Mouse (Mus musculus): Measurements from ENCODE around the gene Slc2a13. TPM values are rescaled to one million over a fixed set of nuclear protein-coding genes. Genes with fewer than 3 reads are reported as not detected.

Slc2a13 gene
- polyA plus RNA-seq, 1 experiment from 2014 or later = 0.62 TPM

DNA sequence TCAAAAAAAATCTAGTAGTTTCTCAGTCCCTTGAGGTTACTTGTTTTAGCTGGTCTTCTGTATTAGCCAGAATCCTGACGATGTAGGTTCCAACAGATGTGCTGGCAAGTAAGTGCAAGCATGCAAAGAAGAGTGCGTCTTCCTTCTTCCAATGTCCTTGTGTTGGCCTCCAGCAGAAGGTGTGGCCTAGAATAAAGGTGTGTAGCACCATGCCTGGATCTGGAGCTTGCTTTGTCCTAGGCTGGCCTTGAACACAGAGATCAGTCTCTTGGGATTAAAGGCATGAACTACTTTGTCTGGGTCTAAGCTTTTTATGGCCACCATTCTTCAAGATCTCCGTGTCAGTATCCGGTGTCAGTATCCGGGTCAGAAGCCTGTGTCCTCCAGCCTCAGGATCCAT, 293.5 kb downstream of the Slc2a13 start:
- Histone ChIP-seq H3K27ac (no peak overlapping the region), H3K27me3 (ENCODE audit: poor library complexity, severe bottlenecking) (no peaks in the 10 kb centered on the region), H3K4me1 (no peaks in the 10 kb centered on the region), H3K36me3 (replicated peaks) (no peaks in the 10 kb centered on the region), H3K9me3 (no peaks in the 10 kb centered on the region), H3K4me3 (no peak overlapping the region)
- DNase-seq (ENCODE audit: extremely low spot score, low spot score) = no peak
- 95% methylated on average over 5 of the region's 5 CpGs for WGBS

DNA sequence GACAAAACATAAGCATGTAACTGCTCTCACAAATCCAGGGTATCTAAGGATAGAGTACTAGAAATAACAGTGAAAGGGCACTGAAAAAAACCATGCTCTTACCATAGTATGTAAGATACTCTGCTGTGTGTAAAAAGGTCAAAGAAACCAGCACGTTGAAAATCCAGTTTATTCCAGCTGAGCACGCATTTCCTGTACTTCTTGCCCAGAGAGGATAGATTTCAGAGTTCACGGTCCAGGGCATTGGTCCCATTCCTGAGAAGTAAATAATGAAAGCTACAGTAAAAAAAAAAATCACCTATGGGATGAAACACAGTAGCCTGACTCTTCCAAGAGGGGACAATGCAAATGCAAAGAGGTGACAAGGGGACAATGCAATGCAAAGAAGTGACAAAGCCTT, 297.1 kb downstream of the Slc2a13 start:
- H3K9me3 ChIP-seq = no peaks in the 10 kb centered on the region
- no peak overlapping the region for H3K4me3 ChIP-seq
- no peaks in the 10 kb centered on the region for H3K27me3 ChIP-seq (ENCODE audit: poor library complexity, severe bottlenecking)
- no peak for DNase-seq (ENCODE audit: extremely low spot score, low spot score)
- no peaks in the 10 kb centered on the region for H3K36me3 ChIP-seq (replicated peaks)
- WGBS = 71% methylated on average over 3 of the region's 3 CpGs
- H3K4me1 ChIP-seq = no peaks in the 10 kb centered on the region
- no peak overlapping the region for H3K27ac ChIP-seq

DNA sequence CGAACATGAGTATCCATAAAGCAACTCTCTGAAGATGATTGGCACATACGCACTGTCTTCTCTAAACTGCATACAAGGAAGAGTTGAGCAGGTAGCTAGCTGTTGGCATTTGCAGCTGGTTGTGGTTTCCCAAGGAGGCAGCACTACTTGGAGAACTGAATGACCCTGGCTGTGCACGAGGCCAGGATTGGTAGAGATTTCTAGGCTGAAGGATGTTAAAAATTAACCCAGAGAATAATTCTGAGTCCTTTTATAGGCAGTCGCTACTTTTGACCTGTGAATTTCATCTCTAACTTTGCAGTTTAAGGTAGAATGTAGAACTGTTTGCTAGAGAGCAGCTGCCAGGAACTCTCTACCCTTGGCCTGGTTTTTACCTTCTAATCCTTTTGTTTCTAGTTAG, 304.5 kb downstream of the Slc2a13 start:
- no peaks in the 10 kb centered on the region for H3K36me3 ChIP-seq (replicated peaks)
- H3K9me3 ChIP-seq = no peaks in the 10 kb centered on the region
- DNase-seq (ENCODE audit: extremely low spot score, low spot score) = no peak
- no peak overlapping the region for H3K4me3 ChIP-seq
- no peaks in the 10 kb centered on the region for H3K4me1 ChIP-seq
- H3K27ac ChIP-seq = no peak overlapping the region
- no peaks in the 10 kb centered on the region for H3K27me3 ChIP-seq (ENCODE audit: poor library complexity, severe bottlenecking)
- 92% methylated on average over 4 of the region's 4 CpGs for WGBS

DNA sequence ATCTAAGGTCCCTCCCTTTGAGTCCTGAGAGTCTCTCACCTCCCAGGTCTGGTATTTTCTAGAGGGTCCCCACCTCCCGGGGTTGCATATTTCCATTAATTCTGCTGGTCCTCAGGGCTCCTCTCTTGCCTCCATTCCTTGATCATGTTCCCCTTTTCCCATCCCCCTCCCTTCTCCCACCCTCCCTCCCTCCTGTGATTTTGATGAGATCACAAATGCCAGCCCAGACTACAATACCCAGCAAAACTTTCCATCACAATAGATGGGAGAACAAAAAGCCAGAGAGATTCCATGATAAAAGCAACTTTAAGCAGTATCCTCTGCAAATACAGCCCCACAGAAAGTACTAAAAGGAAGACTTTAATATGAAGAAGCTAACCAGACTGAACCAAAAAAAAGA, 309.1 kb downstream of the Slc2a13 start:
- no peaks in the 10 kb centered on the region for H3K36me3 ChIP-seq (replicated peaks)
- no peaks in the 10 kb centered on the region for H3K27me3 ChIP-seq (ENCODE audit: poor library complexity, severe bottlenecking)
- H3K27ac ChIP-seq = no peak overlapping the region
- H3K4me3 ChIP-seq = no peak overlapping the region
- 71% methylated on average over 1 of the region's 1 CpGs for WGBS
- no peaks in the 10 kb centered on the region for H3K9me3 ChIP-seq
- H3K4me1 ChIP-seq = no peaks in the 10 kb centered on the region
- DNase-seq (ENCODE audit: extremely low spot score, low spot score) = no peak

DNA sequence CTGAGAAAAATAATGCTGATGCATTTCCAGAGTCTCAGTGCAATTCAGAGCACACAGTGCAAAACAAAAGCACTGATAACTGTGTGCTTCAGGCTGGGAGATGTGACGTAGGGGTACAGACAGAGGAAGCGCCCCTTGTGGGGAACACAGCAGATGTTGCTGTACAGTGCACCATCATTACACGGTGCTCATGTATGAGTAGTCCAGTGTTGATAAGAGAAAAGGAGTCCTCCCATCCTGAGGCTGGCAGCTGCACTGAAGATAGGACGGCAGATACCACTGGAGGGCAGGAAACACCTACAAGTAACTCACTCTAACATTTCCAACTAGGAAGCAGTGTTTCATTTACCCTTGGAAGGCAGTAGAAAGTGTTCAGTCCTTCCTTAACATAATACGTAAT, 312.5 kb downstream of the Slc2a13 start:
- DNase-seq (ENCODE audit: extremely low spot score, low spot score) = no peak
- Histone ChIP-seq H3K4me3 (no peak overlapping the region), H3K27me3 (ENCODE audit: poor library complexity, severe bottlenecking) (no peaks in the 10 kb centered on the region), H3K9me3 (no peaks in the 10 kb centered on the region), H3K36me3 (replicated peaks) (no peaks in the 10 kb centered on the region), H3K4me1 (0 out of 2 replicates have a peak, but pooled peaks cover 3% of the 10 kb centered on the region), H3K27ac (no peak overlapping the region)
- WGBS = 86% methylated on average over 5 of the region's 5 CpGs

DNA sequence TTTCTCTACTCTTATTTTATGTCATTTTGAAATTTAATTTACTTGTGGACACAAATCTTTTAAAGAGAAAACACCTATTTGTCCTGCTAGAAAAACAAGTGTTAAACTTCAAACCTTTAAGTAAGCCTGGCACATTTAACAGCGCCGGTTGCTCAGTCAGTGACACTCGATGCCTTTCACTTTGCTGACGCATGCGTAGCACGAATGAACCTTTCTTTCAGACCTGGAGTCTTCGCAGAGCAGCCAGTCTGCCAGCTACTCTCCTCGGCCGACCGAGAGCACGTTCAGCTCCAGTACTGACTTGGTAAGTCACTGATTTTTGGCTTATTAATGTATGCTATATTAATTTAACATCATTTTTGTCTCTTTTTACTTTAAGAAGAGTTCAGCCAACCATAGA, 315.9 kb downstream of the Slc2a13 start:
- peaks cover 9% of the 10 kb centered on the region for H3K4me1 ChIP-seq
- WGBS = 78% methylated on average over 11 of the region's 11 CpGs
- H3K9me3 ChIP-seq = no peaks in the 10 kb centered on the region
- no peak for DNase-seq (ENCODE audit: extremely low spot score, low spot score)
- H3K36me3 ChIP-seq (replicated peaks) = no peaks in the 10 kb centered on the region
- no peak overlapping the region for H3K27ac ChIP-seq
- no peak overlapping the region for H3K4me3 ChIP-seq
- H3K27me3 ChIP-seq (ENCODE audit: poor library complexity, severe bottlenecking) = no peaks in the 10 kb centered on the region

DNA sequence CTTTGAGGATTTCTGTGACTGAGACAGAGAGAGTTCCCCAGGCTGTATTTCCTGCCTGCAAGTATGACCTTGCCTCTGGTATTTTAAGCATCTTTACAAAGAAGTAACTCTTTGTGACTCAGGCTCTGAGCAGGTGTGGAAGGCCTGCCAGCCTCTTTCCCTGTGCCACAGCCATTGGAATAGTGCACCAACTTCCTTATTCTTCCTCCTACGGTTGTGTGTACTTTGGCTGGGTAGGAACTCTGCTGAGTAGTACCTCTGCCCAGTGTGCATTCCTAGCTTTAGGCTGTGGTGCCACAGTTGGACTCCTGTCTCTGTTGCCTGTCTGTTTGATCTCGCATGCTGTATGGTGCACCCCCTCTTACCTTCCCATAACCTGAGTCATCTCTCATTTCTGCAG, 317.8 kb downstream of the Slc2a13 start:
- H3K9me3 ChIP-seq = no peaks in the 10 kb centered on the region
- 92% methylated on average over 2 of the region's 2 CpGs for WGBS
- no peak for DNase-seq (ENCODE audit: extremely low spot score, low spot score)

DNA sequence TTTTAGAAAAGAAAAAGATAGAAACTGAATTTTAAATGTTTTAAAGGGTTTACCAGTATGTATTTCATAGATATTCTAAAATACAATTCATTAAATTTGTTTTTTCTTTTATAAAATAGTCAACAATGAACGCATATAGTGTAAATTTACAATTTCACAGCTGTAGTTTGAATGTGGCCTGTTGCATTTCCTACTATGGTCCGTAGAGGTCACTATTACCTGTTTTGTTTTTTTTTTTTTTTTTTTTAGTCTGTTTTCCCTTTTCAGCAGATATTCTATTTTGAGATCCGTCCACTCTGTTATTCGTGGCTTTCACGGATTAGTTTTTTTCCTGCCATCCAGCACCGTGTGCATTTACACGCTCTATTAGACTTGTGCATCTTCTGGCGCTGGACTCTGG, 320.1 kb downstream of the Slc2a13 start:
- no peak for DNase-seq (ENCODE audit: extremely low spot score, low spot score)
- Histone ChIP-seq H3K4me3 (no peak overlapping the region), H3K9me3 (no peaks in the 10 kb centered on the region), H3K27ac (no peak overlapping the region), H3K4me1 (peaks cover 24% of the 10 kb centered on the region), H3K27me3 (ENCODE audit: poor library complexity, severe bottlenecking) (no peaks in the 10 kb centered on the region), H3K36me3 (replicated peaks) (no peaks in the 10 kb centered on the region)
- WGBS = 71% methylated on average over 8 of the region's 8 CpGs

More for the DNA sequence above, 317.8 kb downstream of the Slc2a13 start:
- Histone ChIP-seq H3K4me1 (peaks cover 22% of the 10 kb centered on the region), H3K27ac (no peak overlapping the region), H3K4me3 (no peak overlapping the region), H3K27me3 (ENCODE audit: poor library complexity, severe bottlenecking) (no peaks in the 10 kb centered on the region), H3K36me3 (replicated peaks) (no peaks in the 10 kb centered on the region)

DNA sequence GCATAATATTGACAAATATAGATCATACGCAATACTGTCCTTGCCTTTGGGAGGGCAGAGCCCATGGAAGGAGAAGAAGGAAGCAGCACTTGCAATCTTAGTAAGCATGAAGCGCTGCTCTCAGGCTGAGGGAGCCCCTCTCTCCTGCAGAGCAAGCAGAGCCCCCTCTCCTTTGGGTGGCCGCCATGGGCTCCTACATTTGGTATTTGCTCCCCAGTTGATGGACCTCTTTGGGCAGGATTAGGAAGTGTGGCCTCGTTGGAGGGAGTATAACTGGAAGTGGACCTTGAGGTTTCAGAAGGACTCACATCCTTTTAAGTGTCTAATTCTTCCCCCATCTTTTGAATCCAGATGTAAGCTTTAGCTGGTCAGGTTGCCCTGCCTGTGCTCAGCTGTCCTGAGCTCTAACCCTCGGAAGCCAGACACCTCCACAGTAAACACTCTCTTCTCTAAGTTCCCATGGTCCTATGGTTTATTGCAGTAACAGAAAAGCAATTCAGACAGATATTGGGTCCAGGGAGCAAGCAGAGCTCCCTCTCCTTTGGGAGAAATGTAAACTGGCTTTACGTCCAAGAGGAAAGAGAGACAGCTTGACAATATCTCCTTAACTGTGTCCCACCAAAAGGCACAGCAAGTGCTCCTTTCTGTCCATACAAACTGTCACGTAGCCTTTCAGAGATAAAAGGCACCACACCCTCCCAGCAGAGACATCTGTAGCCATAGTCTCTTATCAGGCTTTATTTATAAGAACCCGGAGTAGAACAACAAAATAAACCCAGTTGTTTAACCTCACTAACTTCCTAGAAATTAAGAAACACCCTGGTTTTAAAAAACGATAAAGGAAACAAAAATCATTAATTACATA, 321.3 kb downstream of the Slc2a13 start:
- WGBS = 76% methylated on average over 9 of the region's 9 CpGs
- Histone ChIP-seq H3K4me1 (peaks cover 24% of the 10 kb centered on the region), H3K36me3 (replicated peaks) (no peaks in the 10 kb centered on the region), H3K4me3 (no peak overlapping the region), H3K27me3 (ENCODE audit: poor library complexity, severe bottlenecking) (no peaks in the 10 kb centered on the region), H3K27ac (peak overlapping the region; percentile 30; the same call in 1 of the 2 replicates), H3K9me3 (no peaks in the 10 kb centered on the region)
- no peak for DNase-seq (ENCODE audit: extremely low spot score, low spot score)

DNA sequence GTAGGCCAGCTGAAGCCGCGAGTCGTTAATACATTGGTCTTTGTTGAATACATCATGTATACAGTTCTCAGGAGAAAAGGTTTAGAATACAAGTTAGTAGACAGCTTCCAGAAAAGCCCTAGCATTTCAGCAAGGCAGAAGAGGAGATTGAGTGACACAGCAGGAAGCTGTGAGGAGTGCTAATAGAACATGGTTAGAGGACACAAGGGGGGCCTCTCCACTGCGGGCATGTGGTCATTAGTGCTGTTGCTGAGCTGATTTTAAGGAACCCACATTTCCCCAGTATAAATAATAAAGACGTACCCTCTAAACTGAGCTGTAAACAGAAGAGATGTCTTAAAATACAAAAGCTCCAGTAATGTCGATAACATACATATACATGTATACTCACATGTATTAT, 322.2 kb downstream of the Slc2a13 start:
- no peak overlapping the region for H3K4me3 ChIP-seq
- WGBS = 77% methylated on average over 6 of the region's 6 CpGs
- DNase-seq (ENCODE audit: extremely low spot score, low spot score) = no peak
- H3K27me3 ChIP-seq (ENCODE audit: poor library complexity, severe bottlenecking) = no peaks in the 10 kb centered on the region
- H3K9me3 ChIP-seq = no peaks in the 10 kb centered on the region
- peaks cover 20% of the 10 kb centered on the region for H3K4me1 ChIP-seq
- H3K36me3 ChIP-seq (replicated peaks) = no peaks in the 10 kb centered on the region
- H3K27ac ChIP-seq = 0 out of 2 replicates have a peak overlapping the region, but pooled peaks have one; percentile 35

DNA sequence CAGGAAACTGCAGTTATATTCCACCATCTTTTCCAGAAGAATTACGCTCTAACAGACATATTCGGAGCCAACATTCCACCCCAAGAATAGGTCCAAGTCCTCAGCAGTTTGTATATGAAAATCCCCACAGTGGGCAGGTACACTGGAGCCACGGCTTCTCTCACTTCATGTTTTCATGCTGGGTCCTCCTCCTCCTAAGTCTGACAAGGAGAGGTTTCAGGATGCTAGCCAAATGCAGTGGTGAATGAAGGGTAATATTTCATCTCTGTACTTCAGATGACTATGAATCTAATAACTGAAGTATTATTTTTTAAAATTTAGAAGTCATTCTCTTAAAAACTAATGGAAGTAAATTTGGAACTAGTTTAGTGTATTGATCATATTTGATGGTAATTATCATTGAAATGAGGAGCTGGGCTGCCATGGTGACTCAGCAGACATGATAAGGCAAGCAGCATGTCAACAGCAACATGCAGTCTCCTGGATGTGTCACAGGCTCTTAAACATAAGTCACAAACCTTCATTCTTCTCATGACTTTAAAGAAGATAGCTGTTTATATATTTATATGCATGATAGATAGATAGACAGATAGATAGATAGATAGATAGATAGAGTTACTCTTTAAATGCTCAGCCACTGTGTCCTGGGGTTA, 332.3 kb downstream of the Slc2a13 start:
- WGBS = 94% methylated on average over 3 of the region's 3 CpGs
- no peak overlapping the region for H3K27ac ChIP-seq
- no peaks in the 10 kb centered on the region for H3K27me3 ChIP-seq (ENCODE audit: poor library complexity, severe bottlenecking)
- no peaks in the 10 kb centered on the region for H3K36me3 ChIP-seq (replicated peaks)
- H3K4me1 ChIP-seq = no peaks in the 10 kb centered on the region
- no peaks in the 10 kb centered on the region for H3K9me3 ChIP-seq
- no peak for DNase-seq (ENCODE audit: extremely low spot score, low spot score)
- no peak overlapping the region for H3K4me3 ChIP-seq

DNA sequence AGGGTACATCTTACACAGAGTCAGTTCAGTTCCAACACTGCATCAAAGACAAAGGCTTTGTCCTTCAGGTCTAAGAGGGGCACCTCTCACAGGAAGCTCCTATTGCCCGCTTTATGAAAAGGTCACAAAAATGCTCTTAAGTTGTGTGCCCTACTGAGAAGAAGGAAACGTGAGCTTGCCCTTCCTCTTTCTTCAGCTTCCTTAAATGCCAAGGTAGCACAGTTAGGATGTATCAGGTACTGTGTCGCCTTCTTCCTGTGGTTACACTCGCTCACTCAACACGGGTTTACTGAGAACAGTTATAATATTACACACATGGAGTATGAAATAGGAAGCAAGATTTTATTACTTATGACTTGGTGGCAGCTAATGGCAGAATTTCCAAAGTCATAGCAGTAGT, 335.8 kb downstream of the Slc2a13 start:
- Histone ChIP-seq H3K36me3 (replicated peaks) (no peaks in the 10 kb centered on the region), H3K4me3 (no peak overlapping the region), H3K9me3 (no peaks in the 10 kb centered on the region), H3K4me1 (no peaks in the 10 kb centered on the region), H3K27ac (no peak overlapping the region), H3K27me3 (ENCODE audit: poor library complexity, severe bottlenecking) (no peaks in the 10 kb centered on the region)
- WGBS = 88% methylated on average over 5 of the region's 5 CpGs
- DNase-seq (ENCODE audit: extremely low spot score, low spot score) = no peak
